Mouse (Mus musculus) urinary bladder, postnatal 36 days (tissue): ENCODE results near the gene Mrpl55.
A peak's percentile ranks its signal among the peaks of the same experiment; 100 is the strongest.

Source experiments
- DNase-seq, 2 experiments: peaks; one replicate each; pipeline ENCODE4 v3.0.0; 2022; ENCODE audit warnings: low spot score in 2 of 2, mixed read lengths in 1 of 2

Mrpl55 gene

DNA sequence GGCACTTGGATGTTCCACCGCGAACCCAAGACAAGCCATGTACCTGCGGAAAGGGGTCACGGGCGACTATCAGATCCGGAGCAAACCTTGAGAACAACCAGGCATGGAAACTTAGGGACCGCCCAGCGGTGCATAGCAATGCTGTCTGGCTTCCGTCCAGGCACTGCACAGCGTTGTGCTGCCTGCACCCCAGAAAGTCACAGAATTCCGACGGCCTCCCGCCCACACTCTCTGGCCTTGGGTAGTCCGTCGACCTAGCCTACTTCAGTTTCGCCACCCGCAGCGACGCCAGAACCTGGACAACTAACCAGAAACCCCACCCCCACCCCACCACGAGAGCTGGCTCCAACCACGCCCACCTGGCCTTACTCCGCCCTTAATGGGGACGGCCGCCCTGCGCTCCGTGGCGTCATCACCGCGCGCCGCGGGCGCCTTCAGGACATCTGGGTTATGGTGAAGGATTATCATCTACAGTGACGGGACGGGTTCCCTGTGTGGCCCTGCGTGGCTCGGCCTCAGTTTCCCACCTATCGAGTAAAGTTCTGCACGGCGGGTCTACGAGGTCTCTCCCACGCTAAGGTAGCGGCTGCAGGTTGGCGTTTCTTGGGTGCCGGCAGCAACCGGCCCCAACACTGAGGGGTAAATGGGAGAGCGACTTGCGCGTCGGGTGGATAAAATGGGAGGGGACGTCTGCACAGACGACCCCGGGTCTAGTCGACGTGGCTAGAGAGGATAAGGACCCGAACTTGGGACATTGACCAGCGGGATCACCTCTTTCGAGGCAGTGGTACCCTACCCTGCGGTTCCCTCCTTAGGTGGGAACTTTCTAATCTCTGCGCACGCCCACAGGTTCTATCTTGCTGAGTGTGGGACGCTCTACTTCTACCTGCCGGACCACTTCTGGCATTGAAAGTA lies at the start of gene Mrpl55:
Mrpl55 (plus strand) TSS at position 406 of the 915 bp plus-strand sequence.
- peak; percentile 89 to 93 for DNase-seq

DNA sequence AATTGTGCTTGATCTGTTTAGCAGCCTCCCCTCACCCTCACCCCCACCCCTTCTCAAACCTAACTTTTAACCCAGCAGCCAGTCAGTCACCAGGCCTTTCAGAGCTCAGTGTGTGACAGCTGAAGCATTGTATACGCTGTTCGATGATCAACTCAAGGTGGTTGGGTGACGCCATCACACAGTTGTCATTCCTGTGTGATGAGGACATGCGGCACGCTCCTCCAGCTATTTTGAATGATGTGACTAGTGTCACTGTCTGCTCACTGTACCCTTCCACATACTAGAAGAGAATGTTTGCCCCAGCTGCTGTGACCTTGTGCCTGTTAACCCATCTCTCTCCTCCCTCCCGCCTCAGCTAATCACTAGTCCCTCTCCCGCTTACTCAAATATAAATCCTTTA lies 48.1 kb upstream of the Mrpl55 start:
- DNase-seq, result no peak

DNA sequence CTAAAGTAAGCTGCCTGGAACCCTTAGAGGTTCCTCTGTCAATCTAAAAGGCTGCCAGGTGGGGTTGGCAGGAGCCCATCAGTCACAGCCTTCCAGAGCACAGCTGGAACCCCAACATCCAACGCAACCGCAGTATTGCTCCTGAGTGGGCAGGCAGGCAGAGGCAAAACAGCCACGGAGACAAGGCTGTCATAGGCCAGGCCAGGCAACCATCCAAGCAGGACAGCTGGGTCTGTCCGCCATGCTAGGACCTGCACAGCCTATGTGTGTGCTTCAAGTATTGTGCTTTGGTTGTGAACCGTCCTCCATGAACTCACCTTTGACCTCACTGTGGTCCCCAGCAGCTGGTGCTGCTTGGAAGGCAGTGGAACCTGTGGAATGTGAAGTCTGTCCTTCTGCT lies 46.4 kb upstream of the Mrpl55 start:
- DNase-seq, result no peak

DNA sequence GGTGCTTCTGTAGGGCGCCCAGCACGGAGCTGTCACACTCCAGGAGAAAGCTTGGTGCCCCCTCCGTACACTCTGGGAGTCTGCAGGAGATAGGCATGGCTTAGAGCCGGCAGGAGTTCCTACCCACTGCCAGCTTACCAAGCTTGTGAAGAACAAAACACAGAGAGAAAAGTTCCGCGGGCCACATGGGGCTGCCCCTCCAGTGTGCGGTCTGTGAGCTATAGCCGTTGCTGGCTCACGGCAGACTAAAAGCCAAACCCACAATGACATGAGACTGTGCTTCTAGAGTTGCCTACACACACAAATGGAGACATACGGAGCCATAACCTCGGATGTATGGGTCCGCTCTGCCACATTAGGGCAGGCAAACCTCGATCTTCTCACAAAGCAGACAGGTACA lies 43.2 kb upstream of the Mrpl55 start:
- DNase-seq, result no peak

DNA sequence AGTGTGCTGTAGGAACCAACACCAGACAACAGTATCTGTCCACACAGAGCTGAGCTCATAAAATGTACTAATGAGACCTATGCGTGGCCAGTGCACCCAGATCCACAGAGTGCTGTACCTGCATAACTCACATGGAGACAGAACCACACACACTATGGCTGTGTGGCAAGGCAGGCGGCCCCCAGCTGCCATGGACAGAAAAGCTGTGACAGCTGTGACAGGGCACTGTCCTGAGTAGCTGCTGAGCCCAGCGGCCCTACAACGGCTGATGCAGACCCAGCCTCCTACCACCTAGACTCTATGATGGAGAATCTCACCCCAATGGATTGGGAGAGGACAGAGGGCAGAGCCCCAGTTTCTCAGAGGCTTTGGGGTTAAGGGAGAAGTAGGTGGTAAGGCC lies 42.7 kb upstream of the Mrpl55 start:
- DNase-seq, result no peak

DNA sequence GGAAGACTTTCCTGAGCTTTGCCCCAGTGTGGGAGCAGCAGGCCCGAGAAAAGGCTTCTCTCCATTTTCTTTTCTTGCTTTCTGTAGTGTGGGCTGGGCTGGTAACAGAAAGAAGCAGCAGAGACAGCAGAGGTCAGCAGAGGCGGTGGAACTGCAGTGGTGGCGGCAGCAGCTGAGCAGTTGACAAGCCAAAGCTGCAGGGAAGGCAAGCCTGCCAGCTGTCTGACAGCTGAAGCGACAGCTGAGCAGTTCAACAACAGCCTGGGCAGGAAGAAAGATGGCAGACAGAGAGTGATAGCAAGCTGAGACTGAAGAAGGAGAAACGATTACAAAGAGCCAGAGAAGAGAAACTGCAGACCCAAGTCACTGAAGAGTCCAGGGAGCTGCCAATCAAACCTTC lies 40.9 kb upstream of the Mrpl55 start:
- DNase-seq, result no peak

DNA sequence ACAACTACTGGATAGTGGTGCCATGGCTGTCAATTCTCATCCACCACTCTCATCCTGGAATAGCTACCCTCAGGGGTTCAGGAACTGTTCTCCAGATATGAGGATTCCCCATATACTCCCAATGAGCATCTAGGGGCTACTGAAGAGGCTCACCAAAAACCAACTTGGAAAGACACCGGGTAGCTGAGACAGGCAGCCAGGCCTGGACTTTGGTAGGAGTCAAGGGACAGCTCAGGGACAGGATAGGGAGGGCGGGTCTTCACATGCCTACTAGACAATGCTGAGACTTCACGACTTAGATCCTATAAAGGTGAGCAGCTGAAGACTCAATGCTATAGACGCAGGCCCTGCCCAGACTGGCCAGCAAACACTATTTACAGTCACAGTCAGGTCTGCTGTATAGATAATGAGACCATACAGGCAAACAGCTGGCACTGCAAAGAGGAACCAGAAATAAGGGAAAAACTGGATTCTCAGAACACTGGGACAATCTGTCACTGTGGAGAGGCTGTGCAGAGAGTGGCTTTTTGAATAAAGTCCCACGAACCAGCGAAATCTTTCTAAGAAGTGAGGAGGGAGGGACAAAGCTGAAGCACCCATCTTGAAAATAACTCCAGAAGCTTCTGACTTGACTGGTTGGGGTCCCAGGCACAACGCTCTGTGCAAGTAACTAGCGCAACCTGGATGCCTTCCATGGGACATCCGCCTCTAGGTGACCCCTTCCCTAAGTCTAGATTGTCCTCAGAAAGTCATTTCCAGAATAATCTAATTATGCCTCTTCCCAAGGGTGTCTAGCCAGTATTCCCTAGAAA lies 39.6 kb upstream of the Mrpl55 start:
- DNase-seq, result no peak

DNA sequence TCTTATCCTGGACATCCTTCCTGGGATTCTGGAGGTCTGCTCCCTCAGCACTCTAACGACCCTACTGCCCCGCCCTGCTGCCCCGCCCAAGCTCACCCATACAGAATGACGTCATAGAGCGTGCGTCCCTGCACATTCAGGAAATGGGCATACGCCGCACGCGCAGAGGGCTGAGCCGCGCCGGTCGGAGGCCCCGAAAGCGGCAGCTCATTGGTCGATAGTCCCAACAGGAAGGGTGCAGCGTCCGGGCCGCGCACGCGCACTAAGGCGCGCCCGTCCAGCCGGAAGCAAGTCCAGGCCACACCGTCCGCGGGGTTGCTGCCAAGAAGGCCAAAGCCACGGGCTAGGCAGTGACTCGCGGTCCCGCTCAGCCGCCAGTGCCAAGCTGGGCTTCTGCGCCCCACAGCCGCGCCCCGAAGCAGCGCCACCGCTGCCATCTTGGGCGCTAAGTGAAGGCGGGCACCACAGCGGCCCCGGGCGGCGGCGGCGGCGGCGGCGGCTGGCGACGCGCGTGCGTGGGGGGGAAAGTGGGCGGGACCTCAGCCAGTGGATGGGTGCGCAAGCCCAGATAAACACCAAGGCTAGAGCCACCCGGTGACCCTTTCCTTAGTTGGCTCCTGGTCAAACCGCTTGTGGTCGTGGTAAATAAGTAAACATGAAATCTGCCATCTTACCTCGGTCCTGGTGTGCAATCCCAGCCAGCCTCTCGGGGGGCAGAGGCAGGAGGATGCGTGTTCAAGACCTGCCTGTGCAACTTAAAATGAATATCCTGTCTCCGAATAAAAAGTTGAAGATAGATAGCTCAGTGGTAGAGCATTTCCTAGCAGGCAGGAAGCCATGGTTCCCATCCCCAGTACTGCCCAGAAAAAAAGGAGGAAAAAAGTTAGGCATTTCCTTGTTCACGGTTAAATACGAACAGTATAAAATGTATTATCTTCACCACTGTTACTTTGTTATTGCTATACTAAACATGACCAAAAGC lies 38.7 kb upstream of the Mrpl55 start, which contains the start of gene Iba57:
Iba57 (minus strand) TSS at position 485 of the 982 bp plus-strand sequence.
- DNase-seq, result peak; percentile 91 to 98

DNA sequence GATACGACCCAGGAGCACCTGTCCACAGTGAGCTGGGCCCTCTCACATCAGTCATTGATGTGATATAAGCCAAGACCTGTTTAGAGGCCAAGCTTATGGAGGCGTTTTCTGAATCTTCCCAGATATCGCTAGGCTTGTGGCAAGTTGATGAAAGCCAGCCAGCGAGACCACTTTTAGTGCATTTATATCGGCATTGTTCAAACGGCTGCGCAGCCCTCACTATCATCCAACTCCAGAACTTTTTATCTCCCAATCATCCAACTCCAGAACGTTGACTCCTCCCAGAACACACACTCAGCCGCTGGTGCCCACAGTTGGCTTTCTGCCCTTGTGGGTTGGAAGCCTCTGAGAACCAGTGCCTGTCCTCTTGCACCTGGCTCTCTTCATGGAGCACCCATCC lies 37.9 kb upstream of the Mrpl55 start:
- no peak for DNase-seq

DNA sequence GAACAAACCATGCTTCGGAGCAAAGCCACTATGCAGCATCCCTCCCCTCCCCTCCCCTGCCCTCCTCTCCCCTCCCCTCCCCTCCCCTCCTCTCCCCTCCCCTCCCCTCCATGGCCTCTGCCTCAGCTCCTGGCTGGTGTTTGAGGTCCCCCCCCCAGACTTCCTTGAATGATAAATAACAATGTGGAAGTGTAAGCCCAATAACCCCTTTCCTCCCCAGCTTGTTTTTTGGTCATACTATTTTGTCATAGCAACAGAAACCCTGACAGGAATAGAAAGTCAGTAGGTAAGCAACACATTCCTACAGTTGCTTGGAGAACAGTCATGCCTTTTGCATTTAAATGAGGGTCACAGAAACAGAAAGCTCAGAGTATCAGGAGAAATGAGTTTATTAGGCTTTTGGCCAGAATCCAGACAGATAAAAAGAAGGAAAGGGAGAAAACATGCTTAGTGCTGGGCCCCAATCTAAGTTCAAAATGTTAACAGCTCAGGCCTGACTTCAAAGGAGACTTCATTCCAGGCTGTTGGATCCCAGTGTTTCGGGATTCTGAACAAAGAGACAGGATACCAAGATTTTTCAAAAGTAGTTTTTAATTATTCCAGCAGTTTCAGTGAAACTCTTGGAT lies 36.6 kb upstream of the Mrpl55 start:
- no peak for DNase-seq

DNA sequence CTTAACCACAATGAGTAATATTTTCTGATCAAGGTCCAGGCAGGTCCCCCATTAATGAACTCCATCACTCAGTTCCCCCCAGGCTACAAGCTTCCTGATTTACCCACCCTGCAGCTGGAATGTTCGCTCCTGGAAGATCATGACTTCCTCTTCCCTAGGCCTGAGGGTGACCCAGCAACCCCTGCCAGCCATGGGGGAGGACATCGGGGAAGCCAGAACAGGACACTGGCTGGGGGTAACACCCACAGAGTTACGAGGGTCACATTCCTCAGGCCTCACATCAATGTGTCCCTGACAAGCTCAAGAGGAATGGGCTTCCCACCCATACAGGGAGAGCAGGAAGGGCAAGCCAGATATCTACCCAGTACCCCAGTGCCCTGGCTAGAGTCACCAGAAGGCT lies 32.5 kb upstream of the Mrpl55 start:
- DNase-seq, result no peak

DNA sequence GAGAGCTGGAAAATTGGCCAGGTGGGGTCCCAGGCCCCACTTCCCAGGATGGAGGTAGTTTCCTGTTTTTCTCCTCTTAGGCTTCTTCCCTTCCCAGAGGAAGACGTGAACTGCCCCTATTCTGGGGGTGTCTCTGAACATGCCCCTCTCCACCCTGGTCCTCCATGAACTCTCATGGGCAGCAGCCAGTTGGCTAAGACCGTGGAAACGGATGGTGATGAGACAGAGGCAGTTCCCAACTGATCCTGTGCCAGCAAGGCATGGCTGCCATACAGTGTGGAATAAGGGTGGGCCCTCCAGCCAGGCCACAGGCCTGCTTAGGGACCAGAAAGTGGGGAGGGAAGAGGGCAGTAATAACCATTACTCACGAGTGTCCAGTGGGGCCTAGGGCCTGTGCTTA lies 31.7 kb upstream of the Mrpl55 start:
- no peak for DNase-seq

DNA sequence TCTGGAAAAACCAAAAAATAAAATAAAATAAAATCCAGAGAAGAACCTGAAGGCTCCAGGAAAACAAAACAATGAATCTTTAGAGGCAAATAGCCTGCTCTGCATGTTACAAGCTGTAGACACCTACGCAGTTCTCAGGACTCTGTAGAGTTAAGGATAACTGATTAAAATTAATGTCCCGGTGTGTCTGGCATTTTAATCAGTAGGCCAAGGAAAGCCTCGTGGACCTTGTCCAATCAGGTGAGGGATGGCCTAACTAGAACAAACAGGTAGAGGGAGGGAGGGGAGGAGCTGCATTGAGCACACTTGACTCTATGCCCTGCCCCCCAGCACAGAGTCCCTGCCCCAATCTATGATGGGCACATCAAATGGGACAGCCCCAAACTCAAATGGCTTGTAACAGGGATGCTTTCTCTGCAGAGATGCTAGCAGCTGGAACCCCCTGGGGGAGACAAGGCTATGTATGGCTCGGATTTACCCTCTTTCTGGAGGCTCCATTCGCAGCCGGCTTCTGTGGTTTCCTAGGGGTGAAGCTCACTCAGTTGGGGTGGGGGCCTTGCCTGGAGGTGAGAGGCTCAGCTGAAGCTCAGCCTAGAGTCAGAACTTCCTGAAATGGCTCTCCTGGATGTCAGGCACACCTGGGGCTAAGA lies 28.0 kb upstream of the Mrpl55 start:
- DNase-seq, result no peak

DNA sequence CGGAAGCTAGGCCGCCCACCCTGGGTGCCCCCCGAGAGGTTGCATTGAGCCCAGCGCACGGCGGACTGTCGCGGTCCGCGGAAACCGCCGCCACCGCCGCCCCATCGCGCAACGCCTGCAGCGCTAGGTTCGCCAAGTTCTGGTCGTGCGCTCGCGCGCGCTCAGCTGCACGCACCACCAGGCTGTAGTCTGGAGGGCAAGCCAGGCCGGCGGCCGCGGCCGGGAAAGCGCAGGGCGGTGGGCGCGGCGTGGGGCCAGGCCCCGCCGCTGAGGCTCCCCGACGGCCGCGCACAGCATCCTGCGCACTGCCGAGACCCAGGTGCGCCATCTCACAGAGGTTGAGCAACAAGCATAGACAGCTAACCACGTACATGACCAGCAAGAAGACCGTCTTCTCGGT lies 25.8 kb upstream of the Mrpl55 start:
- DNase-seq, result no peak

DNA sequence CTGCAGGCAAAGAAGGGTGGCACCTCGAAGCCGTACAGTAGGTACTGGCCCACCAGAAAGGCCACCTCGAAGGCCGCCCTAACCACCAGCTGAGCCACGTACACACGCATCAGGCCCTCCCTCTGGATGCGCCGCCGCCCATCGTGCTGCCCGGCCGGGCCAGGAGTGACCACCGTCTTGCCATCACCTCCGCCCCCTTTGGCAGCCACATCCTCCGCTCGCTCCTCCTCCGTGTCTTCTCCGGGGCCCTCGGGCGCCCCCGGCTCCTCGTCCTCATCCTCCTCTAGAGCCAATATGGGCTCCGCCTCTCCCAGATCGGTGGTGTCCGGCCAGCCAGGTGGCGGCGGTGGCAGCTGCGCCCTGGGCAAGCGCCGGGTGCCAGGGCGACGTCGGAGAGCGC lies 25.4 kb upstream of the Mrpl55 start:
- DNase-seq, result no peak

DNA sequence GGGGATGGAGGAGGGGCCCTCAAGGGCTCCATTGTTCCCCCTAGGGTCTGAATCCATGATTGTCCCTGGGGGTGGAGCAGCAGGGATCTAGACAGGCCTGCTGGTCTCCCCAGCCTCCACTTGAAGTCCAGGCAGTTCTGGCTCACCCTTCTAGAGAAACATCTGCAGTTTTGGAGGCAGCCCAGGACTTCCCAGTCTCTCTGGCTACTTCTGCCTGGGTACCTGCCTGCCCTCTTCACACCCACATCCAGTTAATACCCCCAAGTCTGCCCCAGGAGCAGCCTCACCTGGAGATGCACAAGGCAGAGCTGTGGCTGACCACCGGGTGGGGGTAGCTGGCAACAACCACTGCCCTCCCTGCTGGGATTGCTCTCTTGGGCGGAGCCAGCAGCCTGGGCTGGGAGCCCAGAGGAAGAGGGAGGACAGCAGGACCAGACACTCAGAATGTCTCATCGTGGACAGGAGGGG lies 19.4 kb upstream of the Mrpl55 start, which contains the start of gene Gjc2:
Gjc2 (minus strand) TSS at position 350 of the 468 bp plus-strand sequence.
- DNase-seq, result peak; percentile 52 to 63

DNA sequence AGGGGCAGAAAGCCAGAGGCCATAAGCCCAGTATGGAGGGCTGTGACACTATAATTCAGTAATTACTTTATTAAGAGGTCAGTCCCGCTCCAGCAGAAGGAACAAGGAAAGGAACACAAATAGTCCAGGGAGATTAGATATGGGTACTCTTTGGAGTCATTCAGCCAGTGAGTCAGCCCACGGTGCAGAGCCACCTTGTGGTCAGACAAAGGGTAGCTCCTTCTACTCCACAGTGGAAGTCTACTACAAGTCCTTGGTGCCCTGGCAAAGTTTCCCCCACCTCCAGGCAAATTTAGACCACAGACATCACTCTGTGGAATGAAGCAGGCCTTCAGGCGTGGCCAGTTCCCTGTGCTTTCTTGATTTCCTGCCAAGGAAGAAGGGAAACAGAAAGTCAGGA lies 18.5 kb upstream of the Mrpl55 start:
- DNase-seq, result peak; percentile 46 to 57

DNA sequence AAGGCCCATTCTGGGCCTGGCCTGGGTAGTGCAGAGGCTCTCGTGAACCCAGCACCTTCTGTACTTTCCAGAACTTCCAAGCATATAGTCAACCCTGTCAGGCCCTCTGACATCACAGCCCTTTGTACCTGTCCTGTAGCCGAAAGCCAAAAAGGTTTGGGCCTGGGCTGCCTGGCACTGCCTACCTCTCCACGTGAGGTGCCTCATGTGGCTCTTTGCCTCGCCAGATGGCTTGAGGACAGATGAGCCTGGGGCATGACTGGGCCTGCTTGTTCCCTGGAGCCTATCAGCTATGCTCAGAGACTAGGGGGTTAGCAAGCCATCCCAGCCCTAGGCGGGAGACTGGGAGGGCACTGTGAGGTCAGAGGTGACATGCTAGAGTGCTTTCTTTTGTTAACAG lies 16.8 kb upstream of the Mrpl55 start:
- no peak for DNase-seq

DNA sequence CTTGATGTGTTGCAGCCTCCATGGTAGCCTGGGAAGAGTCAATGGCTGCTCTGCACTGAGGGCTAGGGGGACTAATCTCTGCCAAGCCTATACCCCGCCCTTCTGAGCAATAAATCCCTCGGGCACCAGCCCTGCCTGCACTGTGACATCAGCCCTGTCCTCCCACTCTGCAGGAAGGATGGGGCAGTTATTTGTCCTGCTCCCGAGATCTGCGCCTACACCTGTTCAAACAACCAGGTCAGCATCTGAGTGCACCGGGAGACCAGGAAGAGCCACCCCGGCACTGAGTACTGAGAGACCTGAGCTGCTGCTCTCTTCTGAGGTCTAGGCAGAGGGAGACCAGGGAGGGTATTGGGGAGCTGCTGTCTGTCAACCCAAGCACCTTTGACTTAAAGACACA lies 14.6 kb upstream of the Mrpl55 start:
- no peak for DNase-seq
